22 mouse cellular contexts compared by ENCODE assay signal in the genomic region with DNA sequence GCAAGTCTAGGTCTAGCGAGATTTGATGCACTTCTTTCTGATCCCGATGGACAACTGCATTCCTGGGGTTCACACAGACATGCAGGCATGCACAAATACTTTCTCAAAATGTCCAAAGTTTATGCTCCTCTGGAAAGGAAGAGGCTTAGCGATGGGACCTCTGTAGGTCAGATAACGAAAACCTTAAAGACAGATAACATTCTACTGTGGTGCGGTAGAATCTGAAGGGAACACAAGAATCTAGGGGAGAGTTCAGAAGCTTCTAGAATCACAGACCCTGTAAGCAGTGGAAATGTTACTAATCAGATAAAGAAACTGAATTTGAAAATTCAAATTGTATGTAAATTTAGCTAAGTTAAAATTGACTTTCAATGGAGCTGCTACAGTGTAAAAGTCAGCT.
"Had no signal": no experiment of that assay in that cellular context is flagged by ENCODE, and none has a peak within 500 bp of the region (broad histone marks: within the 10 kb centered on the region; RNA-seq: fewer than 3 reads in every experiment).

No protein-coding gene starts in this region.

- H3K27me3 ChIP-seq: limb, embryonic 13.5 days; megakaryocyte, embryonic 14.5 days; neural tube, embryonic 12.5 days; neural tube, embryonic 15.5 days had no signal

- H3K9ac ChIP-seq: limb, embryonic 13.5 days; neural tube, embryonic 12.5 days; neural tube, embryonic 15.5 days had no signal

- H3K4me3 ChIP-seq: limb, embryonic 10.5 days; limb, embryonic 13.5 days; megakaryocyte, embryonic 14.5 days; midbrain, embryonic 10.5 days; neural tube, embryonic 12.5 days; neural tube, embryonic 15.5 days had no signal

- ATAC-seq: intestine, embryonic 16.5 days had no signal

- DNase-seq: kidney, adult 18-20 months; kidney, postnatal 10 days; kidney, postnatal 36 days; layer of hippocampus, adult 9-11 months; lung, adult 2 months; lung, postnatal 14 days; midbrain, embryonic 14.5 days; right cerebral cortex, adult 18-20 months; right cerebral cortex, postnatal 14 days; right cerebral cortex, postnatal 4 days; thymus, adult 2 months; thymus, postnatal 14 days; thymus, postnatal 4 days had no signal

- H3K27ac ChIP-seq: limb, embryonic 10.5 days; limb, embryonic 13.5 days; macrophage; neural tube, embryonic 12.5 days; stomach, postnatal 0 days had no signal

- H3K36me3 ChIP-seq: limb, embryonic 10.5 days; limb, embryonic 13.5 days; midbrain, embryonic 10.5 days; neural tube, embryonic 12.5 days had no signal

- H3K9me3 ChIP-seq: limb, embryonic 10.5 days; limb, embryonic 13.5 days; megakaryocyte, embryonic 14.5 days; midbrain, embryonic 10.5 days; neural tube, embryonic 12.5 days; neural tube, embryonic 15.5 days had no signal
